Mouse (Mus musculus): ENCODE data around the gene Zfp277.

Zfp277 gene

DNA sequence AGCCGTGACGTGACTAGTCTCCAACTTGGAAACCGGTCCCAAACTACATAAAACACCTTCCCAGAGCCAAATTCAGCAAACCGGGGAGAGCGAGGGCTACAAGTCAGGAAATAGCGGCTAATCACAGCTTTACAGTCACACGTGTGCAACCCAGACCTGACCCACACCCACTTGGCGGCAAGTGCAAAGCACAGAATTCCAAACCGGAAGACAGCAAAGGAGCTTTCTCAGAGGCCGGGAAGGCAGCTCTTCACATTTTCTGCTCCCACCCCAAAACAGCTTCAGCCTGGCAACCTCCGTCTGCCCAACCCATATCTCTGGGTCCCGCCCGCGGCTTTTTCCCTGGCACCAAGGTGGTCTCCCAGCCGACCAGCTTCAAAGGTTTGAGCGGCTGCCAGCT, 496 bp downstream of the Zfp277 start:
- DNase-seq (ENCODE audit: low spot score in 2 of 2), result peak in 1 of 2 experiments; percentile 25

DNA sequence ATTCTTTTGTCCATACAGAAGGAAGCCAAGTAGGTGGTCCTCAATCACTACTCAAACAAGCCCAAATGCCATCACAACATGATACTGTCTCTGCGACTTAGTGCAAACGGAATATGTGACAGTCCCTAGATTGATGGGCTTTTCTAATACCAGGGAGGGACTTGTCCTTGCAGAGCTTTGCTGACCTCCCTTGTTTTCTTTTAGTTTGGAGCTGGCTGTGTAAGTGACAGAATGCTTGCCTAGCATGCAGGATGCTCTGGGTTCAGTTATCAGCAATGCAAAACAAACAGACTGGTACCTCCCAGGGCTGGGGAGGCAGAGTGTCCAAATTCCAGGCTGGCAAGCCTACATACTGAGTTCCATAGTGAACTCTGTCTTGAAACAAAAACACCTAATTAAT, 7.7 kb downstream of the Zfp277 start:
- DNase-seq (ENCODE audit: low spot score in 2 of 2), result no peak

DNA sequence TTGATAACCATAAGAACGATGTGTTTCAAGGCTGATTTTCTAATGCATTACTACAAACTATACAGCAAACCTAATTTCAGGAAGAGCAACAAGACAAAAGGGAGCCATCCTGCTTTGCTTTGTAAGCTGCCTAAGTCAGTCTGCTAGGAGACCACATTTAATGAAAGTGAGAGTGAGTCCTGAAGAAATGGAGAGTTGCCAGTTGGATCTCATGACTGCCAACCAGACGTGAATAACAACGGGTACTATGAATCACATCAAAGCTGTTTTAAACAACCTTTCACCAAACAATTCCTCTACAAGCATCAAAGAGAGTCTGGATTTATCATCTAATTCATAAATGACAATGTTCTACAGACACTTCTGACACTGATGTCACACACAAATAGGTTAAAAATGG, 11.6 kb downstream of the Zfp277 start:
- DNase-seq (ENCODE audit: low spot score in 2 of 2), result no peak

DNA sequence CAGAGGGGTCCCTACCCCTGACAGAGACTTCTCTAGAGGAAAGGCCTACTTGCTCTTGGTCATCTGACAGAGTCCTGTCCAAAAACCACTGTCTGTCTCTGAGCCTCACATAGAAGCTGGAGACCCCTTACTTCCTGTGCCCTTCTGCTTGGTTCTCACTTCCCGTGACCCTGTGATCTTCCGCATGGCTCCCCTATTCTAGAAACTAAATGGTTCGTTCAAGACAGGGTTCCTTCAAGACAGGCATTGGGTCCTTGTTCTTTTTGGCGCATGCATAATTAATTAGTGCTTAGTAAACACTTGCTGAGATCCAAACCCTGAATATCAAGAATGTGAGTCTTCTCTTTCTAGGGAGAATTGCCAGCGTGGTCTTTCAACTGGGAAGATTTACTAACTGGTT, 14.6 kb downstream of the Zfp277 start:
- no peak for DNase-seq (ENCODE audit: low spot score in 2 of 2)

DNA sequence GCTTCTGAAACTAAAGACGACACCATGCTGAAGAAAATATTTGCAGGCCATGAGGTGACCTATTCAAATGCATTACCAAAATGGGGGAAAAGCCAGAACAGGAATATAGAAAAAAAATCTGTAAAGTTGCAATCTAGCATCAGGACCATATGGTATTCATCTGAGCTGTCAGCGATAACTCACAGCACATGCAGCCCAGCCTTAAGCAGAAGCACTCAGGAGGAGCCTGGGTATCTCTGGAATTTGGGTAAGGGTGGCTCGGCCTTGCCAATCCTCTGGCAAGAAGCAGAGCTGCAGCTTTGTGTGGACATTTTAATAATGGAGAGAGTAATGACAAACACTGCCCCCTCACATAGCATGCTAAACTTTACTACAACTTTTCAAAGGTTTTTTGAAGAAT, 15.7 kb downstream of the Zfp277 start:
- no peak for DNase-seq (ENCODE audit: low spot score in 2 of 2)

DNA sequence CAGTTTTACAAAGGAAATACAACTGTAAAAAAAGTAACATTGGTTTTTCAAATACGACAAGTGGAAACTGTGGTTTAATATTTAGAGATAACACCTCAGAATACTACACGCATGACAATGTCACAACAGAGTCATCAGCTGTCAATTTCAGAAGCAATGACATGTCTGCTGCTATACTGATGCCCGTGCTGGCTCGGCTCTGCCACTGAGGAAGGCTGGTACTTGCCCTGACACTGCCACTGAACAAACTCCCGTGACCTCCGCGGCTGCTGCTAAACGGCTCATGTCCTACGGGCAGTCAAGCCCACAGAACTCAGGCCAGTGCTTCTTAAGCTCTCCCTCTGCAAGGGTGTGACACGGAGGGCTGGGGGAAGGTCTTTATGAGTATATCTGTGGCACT, 18.1 kb downstream of the Zfp277 start:
- DNase-seq (ENCODE audit: low spot score in 2 of 2), result no peak

DNA sequence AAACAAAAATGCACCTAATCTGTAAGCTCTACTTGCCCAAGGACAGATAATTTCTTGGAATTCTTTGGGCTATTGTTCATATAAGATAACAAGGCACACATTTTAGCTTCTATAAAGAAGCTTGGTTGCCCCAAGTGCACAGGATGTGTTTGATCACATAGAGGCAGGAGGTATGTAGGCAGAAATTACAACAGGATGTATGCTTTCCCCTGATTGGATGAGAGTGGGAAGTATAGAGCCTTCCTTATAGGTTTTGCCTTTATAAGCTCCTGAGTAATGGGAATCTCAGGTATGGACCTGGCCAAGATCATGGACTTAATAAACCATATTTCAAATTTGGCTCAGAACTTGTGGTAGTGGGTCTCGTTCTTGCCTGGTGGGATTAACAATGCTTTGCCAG, 20.7 kb downstream of the Zfp277 start:
- DNase-seq (ENCODE audit: low spot score in 2 of 2), result no peak

DNA sequence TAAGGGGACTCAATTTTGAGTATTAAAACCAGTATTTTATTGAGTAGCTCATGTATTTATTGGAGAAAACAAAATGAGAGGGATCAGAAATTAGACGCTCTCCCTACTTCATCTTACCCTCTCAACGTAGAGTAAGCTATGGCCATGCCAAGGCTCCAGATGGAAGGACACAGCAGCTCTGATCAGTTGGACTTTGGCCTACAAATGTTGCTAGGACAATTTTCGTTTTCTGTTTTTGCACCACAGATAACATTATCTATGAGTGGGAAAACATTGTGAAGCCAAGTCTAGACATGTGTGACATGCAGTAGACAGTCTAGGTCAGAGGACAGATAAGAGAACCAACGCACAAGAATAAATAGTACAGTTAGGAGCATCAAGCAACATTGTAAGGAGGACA, 28.4 kb downstream of the Zfp277 start:
- no peak for DNase-seq (ENCODE audit: low spot score in 2 of 2)

DNA sequence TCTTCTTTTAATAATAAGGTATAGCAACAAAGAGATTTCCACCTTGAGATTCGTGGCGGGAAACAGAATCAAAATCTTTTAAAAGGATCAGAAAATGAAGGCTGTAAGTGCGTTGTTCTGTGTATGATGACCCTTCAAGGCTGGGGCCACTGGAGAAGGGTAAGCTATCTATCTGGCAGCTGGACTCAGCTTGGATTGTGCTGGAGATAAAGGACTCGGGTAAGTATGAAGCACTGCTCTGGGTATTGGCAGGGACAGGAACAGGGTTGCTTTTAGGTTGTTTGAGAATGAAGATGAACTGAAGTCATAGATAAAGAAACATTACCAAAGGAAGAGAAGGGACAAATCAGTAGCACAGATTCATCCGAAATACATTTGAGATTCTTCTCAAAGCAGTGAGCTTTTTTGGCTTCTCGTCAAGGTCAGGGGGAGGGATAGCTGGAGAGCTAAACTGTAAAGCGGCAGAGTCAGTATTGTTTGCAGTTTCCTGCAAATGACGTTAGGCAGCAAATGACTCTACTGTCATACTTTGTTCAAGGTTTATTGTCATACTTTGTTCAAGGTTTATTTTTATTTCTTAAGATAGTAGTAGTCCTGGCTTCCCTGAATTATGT, 30.3 kb downstream of the Zfp277 start:
- no peak for DNase-seq (ENCODE audit: low spot score in 2 of 2)

DNA sequence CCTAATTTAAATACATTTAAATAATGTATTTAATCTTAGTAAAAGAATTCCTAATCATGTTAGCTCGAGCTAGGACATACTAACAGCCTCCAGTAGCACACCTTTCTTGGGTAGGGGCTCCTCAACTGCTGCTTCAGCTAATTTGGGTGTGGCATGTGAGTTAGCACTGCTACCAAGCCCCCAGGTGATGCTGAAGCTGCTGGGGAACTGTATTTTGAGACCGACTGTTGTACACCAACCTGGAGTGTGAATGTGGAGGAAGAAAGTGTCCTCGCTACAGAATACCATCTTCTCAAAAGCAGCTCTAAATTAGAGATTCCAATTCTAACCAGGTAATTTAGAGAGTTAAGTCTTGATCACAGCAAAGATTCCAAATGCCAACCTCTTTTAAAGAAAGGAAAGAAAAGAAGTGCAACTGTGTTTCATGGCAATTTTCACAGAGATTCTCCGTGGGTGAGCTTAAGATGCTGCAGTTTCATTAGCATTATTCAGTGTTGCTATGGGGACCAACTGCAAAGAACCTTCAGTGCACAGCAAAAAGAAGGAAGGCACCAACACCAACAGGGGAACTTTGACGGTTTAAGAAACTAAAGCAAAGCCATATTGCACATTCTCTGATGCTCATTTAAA, 30.9 kb downstream of the Zfp277 start:
- peak in 1 of 2 experiments; percentile 20 for DNase-seq (ENCODE audit: low spot score in 2 of 2)

DNA sequence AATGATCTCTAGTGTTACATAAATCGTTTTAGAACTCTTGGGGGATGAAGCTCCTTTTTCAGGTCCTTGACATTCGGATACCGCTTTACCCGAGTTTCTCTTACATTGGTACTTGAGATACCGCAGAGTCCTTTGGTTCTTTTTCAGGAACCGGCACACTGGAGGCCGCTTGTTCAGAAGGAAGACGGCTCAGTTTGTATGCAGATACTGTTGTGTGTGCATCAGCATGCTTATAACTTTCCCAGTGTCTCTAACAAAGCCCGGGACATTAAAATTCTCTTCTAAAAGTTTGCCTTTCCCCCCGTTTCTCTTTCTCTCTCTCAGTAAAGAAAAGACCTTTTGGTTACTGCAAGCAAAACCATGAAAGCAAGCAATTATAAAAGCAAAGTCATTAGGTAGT, 45.9 kb downstream of the Zfp277 start:
- DNase-seq (ENCODE audit: low spot score in 2 of 2), result no peak

DNA sequence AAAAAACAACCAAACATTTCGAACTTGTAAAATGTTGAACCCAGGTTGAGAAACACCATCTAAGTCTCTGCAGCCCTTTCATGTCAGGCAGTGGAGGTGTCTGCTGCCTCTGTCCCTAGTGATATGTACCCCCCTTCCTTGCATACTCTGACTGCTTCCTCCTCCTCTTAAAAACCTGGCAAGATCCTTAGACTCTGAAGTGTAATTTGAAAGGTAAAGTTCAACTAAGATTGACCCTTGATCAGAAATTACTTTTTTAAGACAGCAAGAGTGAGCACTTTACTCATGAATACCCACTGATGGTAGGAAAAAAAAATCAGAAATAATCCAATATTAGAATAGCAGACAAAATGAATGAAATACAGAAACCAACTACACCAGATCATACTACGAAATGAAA, 46.3 kb downstream of the Zfp277 start:
- no peak for DNase-seq (ENCODE audit: low spot score in 2 of 2)

DNA sequence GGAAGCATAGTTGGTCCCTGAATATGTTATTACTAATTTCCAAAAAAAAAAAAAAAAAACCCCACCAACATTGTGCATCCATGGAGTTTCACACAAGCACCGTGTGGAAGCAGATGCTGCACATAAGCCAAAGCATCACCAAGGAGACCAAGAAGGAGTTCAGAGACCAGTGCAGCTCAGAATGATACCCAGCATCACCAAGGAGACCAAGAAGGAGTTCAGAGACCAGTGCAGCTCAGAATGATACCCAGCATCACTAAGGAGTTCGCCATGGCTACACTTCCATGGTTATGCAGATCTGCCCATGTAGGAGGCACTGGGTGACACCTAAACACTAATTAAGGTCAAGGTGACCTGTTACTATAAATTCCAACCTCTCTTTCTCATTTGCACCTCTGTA, 46.8 kb downstream of the Zfp277 start:
- DNase-seq (ENCODE audit: low spot score in 2 of 2), result no peak

DNA sequence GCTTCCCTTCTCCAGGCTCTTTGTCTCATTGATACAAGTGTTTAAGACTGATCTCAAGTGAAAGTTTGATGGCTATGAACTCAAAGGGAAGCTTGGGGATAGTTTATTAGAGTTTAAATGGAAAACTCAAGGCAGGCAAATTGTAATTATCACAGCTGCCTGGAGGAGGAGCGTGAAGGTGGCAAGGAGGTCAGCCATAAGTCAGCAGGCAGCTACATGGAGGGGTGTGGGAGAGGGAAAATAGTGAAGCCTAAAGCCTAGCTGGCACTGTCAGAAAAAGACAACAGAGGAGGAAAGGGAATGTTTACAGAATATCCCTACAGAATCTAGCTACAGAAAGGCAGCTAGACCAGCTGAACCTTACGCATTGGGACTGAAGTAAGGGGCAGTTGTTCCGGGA, 52.8 kb downstream of the Zfp277 start:
- no peak for DNase-seq (ENCODE audit: low spot score in 2 of 2)

DNA sequence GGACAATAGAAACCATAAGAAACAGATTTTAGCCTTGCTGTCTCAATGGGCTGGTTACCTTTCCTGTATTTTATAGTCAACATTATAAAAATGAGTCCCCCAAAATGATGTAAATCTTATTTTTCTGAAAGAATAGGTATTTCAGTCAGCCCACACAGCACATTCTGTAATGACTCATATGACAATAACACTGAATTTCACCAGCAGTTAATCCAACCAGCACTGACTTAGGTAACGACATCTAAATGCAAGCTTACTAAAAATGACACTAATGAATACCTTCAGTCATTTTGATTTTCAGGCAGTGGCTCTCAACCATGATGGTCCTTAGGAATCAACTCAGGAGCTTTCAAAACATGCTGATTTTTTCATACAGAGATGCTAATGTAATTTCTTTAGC, 54.4 kb downstream of the Zfp277 start:
- no peak for DNase-seq (ENCODE audit: low spot score in 2 of 2)

DNA sequence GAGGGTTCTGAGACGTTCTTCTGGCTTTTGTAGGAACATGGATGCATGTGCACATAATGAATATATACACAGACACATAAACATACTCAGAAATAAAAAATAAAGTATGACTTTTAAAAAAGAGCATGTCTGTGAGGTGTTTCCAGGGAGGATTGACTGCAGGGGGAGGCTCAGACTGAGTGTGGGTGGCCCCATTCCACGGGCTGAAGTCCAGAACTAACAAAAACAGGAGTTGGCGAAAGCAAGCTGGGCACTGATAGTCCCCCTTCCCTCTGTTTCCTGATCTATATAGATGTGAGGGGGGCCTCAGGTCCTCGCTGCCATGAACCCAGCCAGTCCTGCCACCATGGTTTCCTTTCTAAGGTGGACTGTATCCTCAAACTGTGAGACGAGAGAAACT, 57.9 kb downstream of the Zfp277 start:
- DNase-seq (ENCODE audit: low spot score in 2 of 2), result no peak

DNA sequence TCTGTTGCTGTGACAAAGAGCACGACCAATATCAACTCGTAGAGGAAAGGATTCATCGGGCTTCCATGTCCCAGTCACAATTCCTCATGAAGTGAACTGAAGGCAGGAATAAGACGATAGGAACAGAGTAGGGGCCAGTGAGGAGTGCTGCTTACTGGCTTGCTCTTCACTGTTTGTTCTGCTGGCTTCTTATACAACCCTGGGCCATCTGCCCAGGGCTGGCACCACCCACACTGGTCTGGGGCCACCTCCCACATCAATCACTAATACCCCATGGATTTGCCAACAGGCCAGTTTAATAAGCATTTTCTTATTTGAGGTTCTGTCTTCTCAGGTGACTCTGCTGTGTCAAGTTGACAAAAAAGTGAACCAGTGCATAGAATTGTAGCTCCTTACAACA, 60.4 kb downstream of the Zfp277 start:
- DNase-seq (ENCODE audit: low spot score in 2 of 2), result no peak

DNA sequence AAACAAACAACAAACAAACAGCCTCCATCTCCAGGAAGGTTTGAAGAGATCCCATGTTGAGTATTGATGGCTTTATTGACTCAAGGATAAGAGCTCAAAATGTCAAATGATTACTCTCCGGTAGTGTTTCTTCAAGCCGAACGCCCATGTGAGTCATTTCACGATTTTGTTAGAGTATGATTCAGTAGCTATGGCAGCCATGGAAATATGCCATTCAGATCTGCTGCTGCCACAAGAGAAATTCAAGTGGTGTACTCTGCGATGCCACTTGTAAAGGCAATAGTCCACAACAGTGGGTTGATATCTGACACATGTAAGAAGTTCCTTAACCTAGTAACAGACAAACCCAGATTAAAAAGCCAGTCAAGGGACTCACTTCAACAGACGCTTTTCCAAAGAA, 62.0 kb downstream of the Zfp277 start:
- no peak for DNase-seq (ENCODE audit: low spot score in 2 of 2)

DNA sequence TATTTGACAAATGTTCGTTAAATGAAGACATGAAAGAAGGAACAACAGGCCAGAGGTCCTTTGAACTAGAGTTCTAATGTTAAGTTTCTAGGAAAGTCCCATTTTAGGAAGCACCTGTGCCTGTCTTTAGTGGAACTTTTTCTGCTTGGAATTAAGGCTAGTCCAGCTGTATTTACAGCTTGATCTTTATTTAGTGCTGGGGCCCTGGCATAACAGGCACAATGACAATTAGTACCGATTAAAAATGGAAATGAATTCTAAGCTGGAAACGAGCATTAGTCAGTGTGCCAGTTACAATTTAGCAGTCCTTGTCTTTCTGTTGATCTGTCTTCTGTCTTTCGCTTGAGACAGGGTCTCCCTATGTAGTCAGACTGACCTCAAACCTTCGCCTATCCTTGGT, 63.2 kb downstream of the Zfp277 start:
- DNase-seq (ENCODE audit: low spot score in 2 of 2), result no peak

DNA sequence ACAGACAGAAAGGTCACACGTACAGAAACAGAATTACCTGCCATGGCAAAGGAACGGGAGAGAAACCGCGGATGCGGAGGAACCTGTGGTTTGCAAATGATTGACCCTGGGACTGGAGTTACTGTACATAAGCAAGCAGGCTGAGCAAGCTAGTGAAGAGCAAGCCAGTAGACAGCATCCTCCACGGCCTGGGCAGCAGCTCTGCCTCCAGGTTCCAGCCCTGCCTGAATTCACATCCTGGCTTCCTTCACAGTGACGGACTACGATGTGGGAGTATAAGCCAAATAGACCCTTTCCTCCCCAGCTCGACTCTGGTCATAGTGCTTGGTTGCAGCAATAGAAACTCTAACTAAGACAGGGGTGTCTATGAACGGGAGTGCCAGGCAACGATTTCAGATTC, 63.9 kb downstream of the Zfp277 start:
- DNase-seq (ENCODE audit: low spot score in 2 of 2), result no peak

DNA sequence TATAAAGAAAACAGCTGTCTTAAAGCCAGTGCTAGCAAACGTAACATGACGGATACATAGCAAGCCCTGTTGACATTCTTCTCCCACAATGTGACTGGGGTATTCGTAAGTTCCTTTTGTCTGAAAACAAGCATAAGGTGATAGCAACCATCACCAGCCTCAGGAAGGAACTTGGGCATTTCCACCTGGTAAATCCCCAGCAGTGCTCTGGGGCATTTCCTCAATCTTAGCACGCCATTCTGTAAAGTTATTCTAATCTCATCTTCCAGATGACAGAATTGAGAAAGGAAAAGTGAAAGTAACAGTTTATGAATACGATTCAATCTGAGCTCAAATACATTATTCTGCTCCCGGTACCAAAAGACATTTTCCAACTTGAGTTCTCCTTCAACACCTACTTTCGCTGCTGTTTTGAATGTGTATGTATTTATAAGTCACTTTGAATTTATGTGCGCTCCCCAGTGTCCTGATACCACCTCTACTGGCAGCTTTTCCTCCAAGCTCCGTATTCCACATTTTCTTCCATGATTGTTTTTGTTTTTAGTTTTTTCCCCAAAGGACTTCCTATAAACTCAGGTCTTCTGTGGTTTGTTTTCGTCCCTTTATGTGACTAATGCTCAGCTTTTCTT, 64.4 kb downstream of the Zfp277 start:
- no peak for DNase-seq (ENCODE audit: low spot score in 2 of 2)

DNA sequence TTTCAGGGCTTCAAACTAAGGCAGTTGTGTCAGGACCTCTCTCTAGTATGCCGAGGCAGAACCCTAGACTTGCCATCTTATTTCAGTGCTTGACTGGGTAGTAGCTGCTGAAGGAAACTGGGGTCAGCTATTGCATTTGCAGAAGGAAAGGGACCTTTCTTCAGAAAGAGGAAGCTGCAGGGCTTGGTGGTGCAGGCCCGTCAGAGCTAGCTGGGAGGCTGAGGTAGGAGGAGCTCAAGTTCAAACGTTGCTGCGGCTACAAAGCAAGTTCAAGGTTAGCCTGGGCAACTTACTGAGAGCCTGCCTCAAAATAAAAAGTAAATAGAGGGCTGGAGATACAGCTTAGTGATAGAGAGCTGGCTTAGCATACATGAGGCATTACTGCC, 66.2 kb downstream of the Zfp277 start:
- DNase-seq (ENCODE audit: low spot score in 2 of 2), result no peak

DNA sequence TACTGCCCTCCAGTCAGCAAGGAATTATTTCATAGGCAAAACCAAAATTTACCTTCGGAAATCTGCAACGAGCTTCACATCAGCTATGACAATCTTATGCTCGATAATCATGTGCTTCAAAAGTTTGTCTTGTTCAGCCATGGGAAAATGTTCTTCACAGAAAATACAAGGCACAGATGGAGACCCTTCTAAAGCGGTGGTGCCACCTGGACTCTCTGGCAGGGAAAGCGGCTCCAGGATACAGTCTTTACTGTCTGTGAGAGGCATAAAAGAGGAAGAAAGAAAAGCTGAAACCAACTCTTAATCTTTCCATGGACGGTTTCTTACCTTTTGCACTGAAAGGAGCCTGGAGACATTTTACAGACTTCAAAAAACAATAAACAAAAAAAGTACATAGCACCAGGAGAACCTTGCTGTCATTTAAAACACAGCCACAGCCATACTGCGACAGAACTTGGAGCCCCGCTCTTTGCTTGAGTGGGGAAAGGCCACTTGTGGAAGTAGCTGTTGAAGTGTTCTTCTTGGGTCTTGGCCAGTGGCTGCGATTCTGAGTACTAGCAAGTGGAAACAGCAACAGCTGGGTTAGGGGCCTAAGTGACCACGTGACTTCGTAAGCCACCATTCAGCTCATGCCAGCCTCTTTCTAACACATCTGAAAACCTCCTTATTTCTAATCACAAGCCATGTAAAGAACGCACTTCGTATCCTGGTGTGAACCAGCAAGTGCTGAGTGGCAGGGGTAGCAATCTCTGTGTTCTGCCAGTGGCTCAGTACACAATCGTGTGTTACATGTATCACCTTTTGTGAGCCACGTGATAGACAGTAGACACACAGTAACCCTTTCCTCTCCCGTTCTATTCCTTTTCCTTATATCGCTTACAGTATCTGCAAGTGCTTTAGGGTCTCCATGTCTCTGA, 66.8 kb downstream of the Zfp277 start:
- no peak for DNase-seq (ENCODE audit: low spot score in 2 of 2)

All from right cerebral cortex, postnatal 36 days (tissue).